Mouse (Mus musculus): ENCODE measurements around the gene Nuak1. TPM values are rescaled to one million over a fixed set of nuclear protein-coding genes. Genes with fewer than 3 reads are reported as not detected.
"Not testable (repeated sequence)": the region's sequence is repeated elsewhere in the genome, so short reads cannot be mapped to it uniquely, and the experiment has no call there.

Nuak1 gene
- polyA plus RNA-seq (2015; fragmentation: Nextera tagmentation; extraction: Ambion mirVana) = 0.13 and 0.14 TPM in 2 replicates

- no peaks in the 10 kb centered on the region for H3K36me3 ChIP-seq (ENCODE audit: control insufficient read depth, insufficient read depth)
- H3K27me3 ChIP-seq (ENCODE audit: control insufficient read depth, insufficient read depth, low read depth, low read length) = peaks cover 40% of the 10 kb centered on the region
- no peaks in the 10 kb centered on the region for H3K9me3 ChIP-seq (replicated peaks; ENCODE audit: control insufficient read depth, low read length)
- H3K4me3 ChIP-seq (ENCODE audit: low read depth, low read length) = peak within 1 kb of the TSS; percentile 64
- H3K27ac ChIP-seq (ENCODE audit: low read length) = peak within 1 kb of the TSS; percentile 61
- ATAC-seq (ENCODE audit: low read depth) = peak; percentile 91
- no peaks in the 10 kb centered on the region; the same call in 1 of the 2 replicates for H3K4me1 ChIP-seq (ENCODE audit: control insufficient read depth, low read depth, low read length)
- under 1% methylated on average over 62 of the region's 94 CpGs for WGBS (ENCODE audit: insufficient replicate concordance)
- H3K9ac ChIP-seq (ENCODE audit: low read depth, low read length) = peak within 1 kb of the TSS; percentile 68
- H3K4me2 ChIP-seq (ENCODE audit: low read depth, low read length) = peak within 1 kb of the TSS; percentile 60
These were observed at the start of gene Nuak1 for GRCm38 (mm10) chr10:84440541-84441433. TSS of gene Nuak1 (minus strand) at chr10:84440597.

- Histone ChIP-seq H3K4me2 (ENCODE audit: low read depth, low read length) (no peak overlapping the region), H3K27me3 (ENCODE audit: control insufficient read depth, insufficient read depth, low read depth, low read length) (no peaks in the 10 kb centered on the region), H3K4me3 (ENCODE audit: low read depth, low read length) (no peak overlapping the region), H3K36me3 (ENCODE audit: control insufficient read depth, insufficient read depth) (no peaks in the 10 kb centered on the region), H3K27ac (ENCODE audit: low read length) (no peak overlapping the region), H3K4me1 (ENCODE audit: control insufficient read depth, low read depth, low read length) (no peaks in the 10 kb centered on the region), H3K9ac (ENCODE audit: low read depth, low read length) (no peak overlapping the region), H3K9me3 (replicated peaks; ENCODE audit: control insufficient read depth, low read length) (no peaks in the 10 kb centered on the region)
- ATAC-seq (ENCODE audit: low read depth) = no peak
- 44% methylated on average over 5 of the region's 5 CpGs for WGBS (ENCODE audit: insufficient replicate concordance)
These were observed 49.7 kb upstream of the Nuak1 start for GRCm38 (mm10) chr10:84490115-84490514.

- Histone ChIP-seq H3K4me1 (ENCODE audit: control insufficient read depth, low read depth, low read length) (no peaks in the 10 kb centered on the region), H3K4me3 (ENCODE audit: low read depth, low read length) (no peak overlapping the region), H3K27me3 (ENCODE audit: control insufficient read depth, insufficient read depth, low read depth, low read length) (no peaks in the 10 kb centered on the region), H3K4me2 (ENCODE audit: low read depth, low read length) (no peak overlapping the region), H3K36me3 (ENCODE audit: control insufficient read depth, insufficient read depth) (no peaks in the 10 kb centered on the region), H3K9me3 (replicated peaks; ENCODE audit: control insufficient read depth, low read length) (no peaks in the 10 kb centered on the region), H3K9ac (ENCODE audit: low read depth, low read length) (no peak overlapping the region), H3K27ac (ENCODE audit: low read length) (no peak overlapping the region)
- ATAC-seq (ENCODE audit: low read depth) = no peak
- WGBS (ENCODE audit: insufficient replicate concordance) = 25% methylated on average over 6 of the region's 6 CpGs
These were observed 47.9 kb upstream of the Nuak1 start for GRCm38 (mm10) chr10:84488315-84488714.

- Histone ChIP-seq H3K27ac (ENCODE audit: low read length) (no peak overlapping the region), H3K4me1 (ENCODE audit: control insufficient read depth, low read depth, low read length) (peaks cover 8% of the 10 kb centered on the region), H3K27me3 (ENCODE audit: control insufficient read depth, insufficient read depth, low read depth, low read length) (no peaks in the 10 kb centered on the region), H3K9ac (ENCODE audit: low read depth, low read length) (no peak overlapping the region), H3K9me3 (replicated peaks; ENCODE audit: control insufficient read depth, low read length) (no peaks in the 10 kb centered on the region), H3K4me2 (ENCODE audit: low read depth, low read length) (no peak overlapping the region), H3K4me3 (ENCODE audit: low read depth, low read length) (no peak overlapping the region), H3K36me3 (ENCODE audit: control insufficient read depth, insufficient read depth) (no peaks in the 10 kb centered on the region)
- 52% methylated on average over 1 of the region's 1 CpGs for WGBS (ENCODE audit: insufficient replicate concordance)
- no peak for ATAC-seq (ENCODE audit: low read depth)
These were observed 44.3 kb upstream of the Nuak1 start for GRCm38 (mm10) chr10:84484661-84485060.

- Histone ChIP-seq H3K9ac (ENCODE audit: low read depth, low read length) (no peak overlapping the region), H3K27me3 (ENCODE audit: control insufficient read depth, insufficient read depth, low read depth, low read length) (no peaks in the 10 kb centered on the region), H3K27ac (ENCODE audit: low read length) (no peak overlapping the region), H3K4me2 (ENCODE audit: low read depth, low read length) (no peak overlapping the region), H3K36me3 (ENCODE audit: control insufficient read depth, insufficient read depth) (no peaks in the 10 kb centered on the region), H3K4me3 (ENCODE audit: low read depth, low read length) (no peak overlapping the region), H3K9me3 (replicated peaks; ENCODE audit: control insufficient read depth, low read length) (no peaks in the 10 kb centered on the region), H3K4me1 (ENCODE audit: control insufficient read depth, low read depth, low read length) (peaks cover 8% of the 10 kb centered on the region)
- no peak for ATAC-seq (ENCODE audit: low read depth)
- WGBS (ENCODE audit: insufficient replicate concordance) = 52% methylated on average over 3 of the region's 3 CpGs
These were observed 43.2 kb upstream of the Nuak1 start for GRCm38 (mm10) chr10:84483553-84483952.

- Histone ChIP-seq H3K4me2 (ENCODE audit: low read depth, low read length) (no peak overlapping the region), H3K4me3 (ENCODE audit: low read depth, low read length) (no peak overlapping the region), H3K9ac (ENCODE audit: low read depth, low read length) (no peak overlapping the region), H3K9me3 (replicated peaks; ENCODE audit: control insufficient read depth, low read length) (no peaks in the 10 kb centered on the region), H3K27me3 (ENCODE audit: control insufficient read depth, insufficient read depth, low read depth, low read length) (no peaks in the 10 kb centered on the region), H3K36me3 (ENCODE audit: control insufficient read depth, insufficient read depth) (no peaks in the 10 kb centered on the region), H3K27ac (ENCODE audit: low read length) (no peak overlapping the region), H3K4me1 (ENCODE audit: control insufficient read depth, low read depth, low read length) (peaks cover 8% of the 10 kb centered on the region)
- 61% methylated on average over 2 of the region's 2 CpGs for whole genome bisulfite sequencing (ENCODE audit: insufficient replicate concordance)
- ATAC-seq (ENCODE audit: low read depth) = no peak
These were observed 42.7 kb upstream of the Nuak1 start for GRCm38 (mm10) chr10:84483069-84483468.

- 82% methylated on average over 15 of the region's 15 CpGs for WGBS (ENCODE audit: insufficient replicate concordance)
- H3K27ac ChIP-seq (ENCODE audit: low read length); ATAC-seq (ENCODE audit: low read depth): not testable (repeated sequence)
These were observed 42.0 kb upstream of the Nuak1 start for GRCm38 (mm10) chr10:84482418-84482817.

GRCm38 (mm10) chr10:84481327-84481671, 40.9 kb upstream of the Nuak1 start:
- Histone ChIP-seq H3K4me3 (ENCODE audit: low read depth, low read length) (no peak overlapping the region), H3K9me3 (replicated peaks; ENCODE audit: control insufficient read depth, low read length) (no peaks in the 10 kb centered on the region), H3K4me2 (ENCODE audit: low read depth, low read length) (no peak overlapping the region), H3K27me3 (ENCODE audit: control insufficient read depth, insufficient read depth, low read depth, low read length) (no peaks in the 10 kb centered on the region), H3K36me3 (ENCODE audit: control insufficient read depth, insufficient read depth) (no peaks in the 10 kb centered on the region), H3K4me1 (ENCODE audit: control insufficient read depth, low read depth, low read length) (peaks cover 11% of the 10 kb centered on the region), H3K9ac (ENCODE audit: low read depth, low read length) (no peak overlapping the region), H3K27ac (ENCODE audit: low read length) (no peak overlapping the region)
- no peak for ATAC-seq (ENCODE audit: low read depth)
- 41% methylated on average over 5 of the region's 5 CpGs for WGBS (ENCODE audit: insufficient replicate concordance)

More at GRCm38 (mm10) chr10:84482418-84482817, 42.0 kb upstream of the Nuak1 start:
- H3K4me1 ChIP-seq (ENCODE audit: control insufficient read depth, low read depth, low read length) = peaks cover 11% of the 10 kb centered on the region
- not testable (repeated sequence) for H3K4me3 ChIP-seq (ENCODE audit: low read depth, low read length); H3K9ac ChIP-seq (ENCODE audit: low read depth, low read length); H3K27me3 ChIP-seq (ENCODE audit: control insufficient read depth, insufficient read depth, low read depth, low read length); H3K36me3 ChIP-seq (ENCODE audit: control insufficient read depth, insufficient read depth); H3K9me3 ChIP-seq (replicated peaks; ENCODE audit: control insufficient read depth, low read length); H3K4me2 ChIP-seq (ENCODE audit: low read depth, low read length)

- Histone ChIP-seq H3K36me3 (ENCODE audit: control insufficient read depth, insufficient read depth) (no peaks in the 10 kb centered on the region), H3K4me2 (ENCODE audit: low read depth, low read length) (no peak overlapping the region), H3K4me3 (ENCODE audit: low read depth, low read length) (no peak overlapping the region), H3K27ac (ENCODE audit: low read length) (no peak overlapping the region), H3K27me3 (ENCODE audit: control insufficient read depth, insufficient read depth, low read depth, low read length) (no peaks in the 10 kb centered on the region), H3K4me1 (ENCODE audit: control insufficient read depth, low read depth, low read length) (peaks cover 11% of the 10 kb centered on the region), H3K9ac (ENCODE audit: low read depth, low read length) (no peak overlapping the region), H3K9me3 (replicated peaks; ENCODE audit: control insufficient read depth, low read length) (no peaks in the 10 kb centered on the region)
- ATAC-seq (ENCODE audit: low read depth) = no peak
- 29% methylated on average over 8 of the region's 8 CpGs for WGBS (ENCODE audit: insufficient replicate concordance)
These were observed 40.4 kb upstream of the Nuak1 start for GRCm38 (mm10) chr10:84480667-84481326.

Measured in liver, embryonic 16.5 days (tissue).